ENCODE assay signal across 18 mouse cellular contexts in genomic region chr13:45875686-45876367, GRCm38 (mm10).
A peak's percentile ranks its signal among the peaks of the same experiment; 100 is the strongest.
DNase-seq lines count a peak whose midpoint lies in the region; ATAC-seq and TF ChIP-seq lines count a peak whose summit lies in the region.
"Had no signal": no experiment of that assay in that cellular context is flagged by ENCODE, and none has a peak within 500 bp of the region (broad histone marks: within the 10 kb centered on the region; RNA-seq: fewer than 3 reads in every experiment).

No protein-coding gene starts in this region.

- no peak for TF ChIP-seq RAD21 in CH12.LX (IDR thresholded peaks at IDR 0.05; ENCODE audit: low read depth, low read length)

- TF ChIP-seq EP300 in heart, postnatal 0 days (IDR thresholded peaks at IDR 0.05; ENCODE audit: low read depth) = no peak
- TF ChIP-seq EP300 in CH12.LX (IDR thresholded peaks at IDR 0.05; ENCODE audit: low read length) = no peak

- H3K27me3 ChIP-seq in heart, postnatal 0 days (ENCODE audit: control insufficient read depth, insufficient read depth, low read length) = no peaks in the 10 kb centered on the region
- no peaks in the 10 kb centered on the region for H3K27me3 ChIP-seq in CH12.LX (replicated peaks)
- H3K27me3 ChIP-seq in thymus, adult 2 months (ENCODE audit: control insufficient read depth, insufficient read depth, low read length) = no peaks in the 10 kb centered on the region
- no peaks in the 10 kb centered on the region for H3K27me3 ChIP-seq in hindbrain, postnatal 0 days (ENCODE audit: insufficient read depth, low read length)
- H3K27me3 ChIP-seq: heart, embryonic 12.5 days; limb, embryonic 15.5 days; liver, embryonic 15.5 days had no signal

- no peak overlapping the region for H3K9ac ChIP-seq in heart, postnatal 0 days (replicated peaks; ENCODE audit: low read depth, low read length)
- peak overlapping the region; percentile 21; the same call in 1 of the 2 replicates for H3K9ac ChIP-seq in CH12.LX (ENCODE audit: insufficient read depth, low read depth)
- no peak overlapping the region for H3K9ac ChIP-seq in hindbrain, postnatal 0 days (replicated peaks; ENCODE audit: low read length)
- H3K9ac ChIP-seq: heart, embryonic 12.5 days; limb, embryonic 15.5 days; liver, embryonic 15.5 days had no signal

- dilution Hi-C loops in CH12.LX (cut with MboI; ENCODE audit: extremely low pct_ligation_motif_present, extremely low pct_unique_long_range_greater_than_20kb, low sequenced_read_pairs) = no loop called here

- H3K4me3 ChIP-seq in heart, postnatal 0 days (ENCODE audit: low read depth, low read length) = no peak overlapping the region
- H3K4me3 ChIP-seq in CH12.LX (replicated peaks in 1 of 3; ENCODE audit: low read depth in 2 of 3, low read length in 2 of 3, poor library complexity in 1 of 3) = no peak overlapping the region
- H3K4me3 ChIP-seq in thymus, adult 2 months (ENCODE audit: control insufficient read depth, insufficient read depth, low read length) = peak overlapping the region; percentile 37
- H3K4me3 ChIP-seq in hindbrain, postnatal 0 days (ENCODE audit: low read length) = no peak overlapping the region
- H3K4me3 ChIP-seq: embryonic facial prominence, embryonic 10.5 days; heart, embryonic 12.5 days; limb, embryonic 15.5 days; liver, embryonic 15.5 days had no signal

- peak overlapping the region; percentile 51; the same call in 1 of the 2 replicates for H3K27ac ChIP-seq in heart, postnatal 0 days (ENCODE audit: low read depth)
- H3K27ac ChIP-seq in CH12.LX (ENCODE audit: insufficient read depth, low read depth) = peak overlapping the region; percentile 34; the same call in 1 of the 2 replicates
- H3K27ac ChIP-seq in thymus, adult 2 months (ENCODE audit: control insufficient read depth, insufficient read depth, low read length) = peak overlapping the region; percentile 98
- H3K27ac ChIP-seq in hindbrain, postnatal 0 days = no peak overlapping the region
- H3K27ac ChIP-seq: embryonic facial prominence, embryonic 10.5 days; limb, embryonic 15.5 days; liver, embryonic 15.5 days had no signal

- intact Hi-C loops in heart, postnatal 25 days (cut with DNase I) = no loop called here

- no peak overlapping the region for H3K4me2 ChIP-seq in heart, postnatal 0 days (ENCODE audit: low read depth, low read length)
- H3K4me2 ChIP-seq in CH12.LX (ENCODE audit: insufficient read depth, low read depth, poor library complexity, severe bottlenecking) = no peak overlapping the region; the same call in 1 of the 2 replicates
- H3K4me2 ChIP-seq in hindbrain, postnatal 0 days (ENCODE audit: low read depth, low read length) = no peak overlapping the region
- H3K4me2 ChIP-seq: heart, embryonic 12.5 days; limb, embryonic 15.5 days; liver, embryonic 15.5 days; midbrain, embryonic 11.5 days had no signal

- ATAC-seq in heart, postnatal 0 days (ENCODE audit: insufficient read depth, low read depth) = no peak
- no peak for ATAC-seq in erythroblast, adult 5-6 weeks (replicated peaks; ENCODE audit: low FRiP score, poor library complexity, severe bottlenecking)
- no peak for ATAC-seq in hindbrain, postnatal 0 days
- ATAC-seq: forebrain, embryonic 16.5 days had no signal

- peaks cover 65% of the 10 kb centered on the region for H3K79me2 ChIP-seq in CH12.LX (replicated peaks; ENCODE audit: control insufficient read depth, extremely low read depth, insufficient read depth, poor library complexity, severe bottlenecking)

- H3K36me3 ChIP-seq in heart, postnatal 0 days (replicated peaks; ENCODE audit: control insufficient read depth, insufficient read depth, low read length) = no peaks in the 10 kb centered on the region; the same call in 1 of the 2 replicates
- peaks cover 15 to 50% of the 10 kb centered on the region in 2 experiments for H3K36me3 ChIP-seq in CH12.LX (replicated peaks in 1 of 2; ENCODE audit: control insufficient read depth in 1 of 2, insufficient read depth in 1 of 2, low read length in 1 of 2)
- no peaks in the 10 kb centered on the region for H3K36me3 ChIP-seq in thymus, adult 2 months (ENCODE audit: control insufficient read depth, insufficient read depth, low read length)
- no peaks in the 10 kb centered on the region for H3K36me3 ChIP-seq in hindbrain, postnatal 0 days (ENCODE audit: insufficient read depth, low read length)
- H3K36me3 ChIP-seq: embryonic facial prominence, embryonic 10.5 days; limb, embryonic 15.5 days had no signal

- H3K4me1 ChIP-seq in heart, postnatal 0 days (ENCODE audit: control insufficient read depth, insufficient read depth) = 0 out of 2 replicates have a peak, but pooled peaks cover 7% of the 10 kb centered on the region
- peaks cover 34 to 88% of the 10 kb centered on the region in 2 experiments for H3K4me1 ChIP-seq in CH12.LX (ENCODE audit: control insufficient read depth in 1 of 2, insufficient read depth in 2 of 2)
- peaks cover 38% of the 10 kb centered on the region for H3K4me1 ChIP-seq in thymus, adult 2 months (replicated peaks; ENCODE audit: control insufficient read depth, insufficient read depth, low read length)
- H3K4me1 ChIP-seq in hindbrain, postnatal 0 days (ENCODE audit: insufficient read depth, low read length) = 0 out of 2 replicates have a peak, but pooled peaks cover 5% of the 10 kb centered on the region

- WGBS in heart, postnatal 0 days = 83% methylated on average over 6 of the region's 6 CpGs
- WGBS in thymus, adult 2 months = 13% methylated on average over 6 of the region's 6 CpGs
- 60% methylated on average over 6 of the region's 6 CpGs for WGBS in hindbrain, postnatal 0 days

- TF ChIP-seq POLR2A in CH12.LX (IDR thresholded peaks at IDR 0.05; ENCODE audit: low read depth, low read length) = no peak
- no peak for TF ChIP-seq POLR2A in thymus, adult 2 months (IDR thresholded peaks at IDR 0.05; ENCODE audit: control insufficient read depth, extremely low read depth, insufficient read depth, low read length, poor library complexity)

- no peaks in the 10 kb centered on the region for H3K9me3 ChIP-seq in heart, postnatal 0 days (replicated peaks; ENCODE audit: control insufficient read depth, low read length)
- H3K9me3 ChIP-seq in CH12.LX (replicated peaks; ENCODE audit: low read length) = no peaks in the 10 kb centered on the region
- H3K9me3 ChIP-seq in hindbrain, postnatal 0 days (ENCODE audit: low read length) = no peaks in the 10 kb centered on the region
- H3K9me3 ChIP-seq: embryonic facial prominence, embryonic 10.5 days; heart, embryonic 12.5 days; limb, embryonic 15.5 days; liver, embryonic 15.5 days had no signal

- no peak for DNase-seq in heart, postnatal 0 days (ENCODE audit: low spot score)
- no peak for DNase-seq in heart, postnatal 25 days (ENCODE audit: low spot score)
- DNase-seq in CD4-positive helper T cell, adult 2 months (ENCODE audit: low read depth, low spot score) = peak; percentile 48
- DNase-seq in CH12.LX (ENCODE audit: extremely low read depth) = no peak
- DNase-seq in thymus, adult 2 months = peak; percentile 40
- DNase-seq in retina, postnatal 1 day = no peak
- DNase-seq in hindbrain, postnatal 0 days (ENCODE audit: low spot score) = no peak
- DNase-seq: cerebellum, adult 8-10 months; kidney, adult 2 months; kidney, postnatal 10 days; layer of hippocampus, postnatal 36 days had no signal

- TF ChIP-seq CTCF in heart, postnatal 0 days (IDR thresholded peaks at IDR 0.05; ENCODE audit: low read depth) = no peak
- TF ChIP-seq CTCF in CH12.LX (conservative IDR thresholded peaks at IDR 0.05 in 1 of 2, IDR thresholded peaks at IDR 0.05 in 1 of 2; ENCODE audit: low read depth in 2 of 2, low read length in 2 of 2) = no peak
- TF ChIP-seq CTCF in thymus, adult 2 months (IDR thresholded peaks at IDR 0.05; ENCODE audit: borderline replicate concordance, control insufficient read depth, extremely low read depth, insufficient read depth, low read length, poor library complexity) = no peak
- TF ChIP-seq CTCF in hindbrain, postnatal 0 days (IDR thresholded peaks at IDR 0.05; ENCODE audit: low read depth) = no peak

- in situ Hi-C loops in CH12.LX (cut with MboI; ENCODE audit: low pct_ligation_motif_present, low pct_unique_long_range_greater_than_20kb, low sequenced_read_pairs) = no loop called here

TF ChIP-seq in CH12.LX, 34 proteins besides CTCF, POLR2A, EP300 and RAD21:
- TF ChIP-seq E2F4 (IDR thresholded peaks at IDR 0.05; ENCODE audit: insufficient replicate concordance, low read depth, low read length) (no peak), USF2 (conservative IDR thresholded peaks at IDR 0.05; ENCODE audit: low read depth, low read length) (no peak), ZNF384 (IDR thresholded peaks at IDR 0.05; ENCODE audit: low read depth, low read length) (no peak), CHD2 (IDR thresholded peaks at IDR 0.05; ENCODE audit: low read length) (no peak), GABPA (IDR thresholded peaks at IDR 0.05; ENCODE audit: insufficient replicate concordance, low read depth, low read length) (no peak), NELFE (IDR thresholded peaks at IDR 0.05; ENCODE audit: low read depth, low read length) (no peak), USF1 (IDR thresholded peaks at IDR 0.05; ENCODE audit: low read depth, low read length) (no peak), ZKSCAN1 (IDR thresholded peaks at IDR 0.05; ENCODE audit: borderline replicate concordance, low read depth, low read length) (no peak)

Comparison
In these comparisons a context has a peak if more than half of its experiments do, and no peak if none do; other contexts are left out.
1. DNase-seq: peak in CD4-positive helper T cell, adult 2 months (single experiment) and thymus, adult 2 months (single experiment); none in heart, postnatal 0 days (single experiment), heart, postnatal 25 days (single experiment), CH12.LX (single experiment), retina, postnatal 1 day (single experiment) and hindbrain, postnatal 0 days (single experiment).